Mouse (Mus musculus): Measurements from ENCODE around the gene Spty2d1. TPM values are rescaled to one million over a fixed set of nuclear protein-coding genes. Genes with fewer than 3 reads are reported as not detected.
"Not testable (repeated sequence)": the region's sequence is repeated elsewhere in the genome, so short reads cannot be mapped to it uniquely, and the experiment has no call there.

Gene Spty2d1
- polyA plus RNA-seq, 1 experiment, result 14.8 TPM

GRCm38 (mm10) chr7:47042823-47043490, 34.7 kb upstream of the Spty2d1 start:
- Histone ChIP-seq H3K4me1 (ENCODE audit: control insufficient read depth, insufficient read depth, low read length) (no peaks in the 10 kb centered on the region), H3K4me3 (ENCODE audit: insufficient read depth, low read length) (no peak overlapping the region), H3K27ac (ENCODE audit: insufficient read depth, low read depth, low read length) (no peak overlapping the region)
- no peak for TF ChIP-seq POLR2A (IDR thresholded peaks at IDR 0.05; ENCODE audit: borderline replicate concordance, low read depth, low read length)
- no peak for TF ChIP-seq CTCF (IDR thresholded peaks at IDR 0.05; ENCODE audit: low read depth, low read length)

- Histone ChIP-seq H3K4me1 (ENCODE audit: control insufficient read depth, insufficient read depth, low read length) (no peaks in the 10 kb centered on the region), H3K27ac (ENCODE audit: insufficient read depth, low read depth, low read length) (no peak overlapping the region), H3K4me3 (ENCODE audit: insufficient read depth, low read length) (no peak overlapping the region)
- TF ChIP-seq POLR2A (IDR thresholded peaks at IDR 0.05; ENCODE audit: borderline replicate concordance, low read depth, low read length), result no peak
- TF ChIP-seq CTCF (IDR thresholded peaks at IDR 0.05; ENCODE audit: low read depth, low read length), result no peak
Measured at GRCm38 (mm10) chr7:47042121-47042520, 33.9 kb upstream of the Spty2d1 start.

- TF ChIP-seq POLR2A (IDR thresholded peaks at IDR 0.05; ENCODE audit: borderline replicate concordance, low read depth, low read length) (no peak), CTCF (IDR thresholded peaks at IDR 0.05; ENCODE audit: low read depth, low read length) (no peak)
- no peaks in the 10 kb centered on the region for H3K4me1 ChIP-seq (ENCODE audit: control insufficient read depth, insufficient read depth, low read length)
- H3K4me3 ChIP-seq (ENCODE audit: insufficient read depth, low read length), result no peak overlapping the region
- no peak overlapping the region for H3K27ac ChIP-seq (ENCODE audit: insufficient read depth, low read depth, low read length)
Measured at GRCm38 (mm10) chr7:47041706-47042105, 33.5 kb upstream of the Spty2d1 start.

- Histone ChIP-seq H3K4me1 (ENCODE audit: control insufficient read depth, insufficient read depth, low read length) (peaks cover 20% of the 10 kb centered on the region), H3K27ac (ENCODE audit: insufficient read depth, low read depth, low read length) (peak overlapping the region; percentile 38; the same call in 1 of the 2 replicates), H3K4me3 (ENCODE audit: insufficient read depth, low read length) (no peak overlapping the region)
- TF ChIP-seq CTCF (IDR thresholded peaks at IDR 0.05; ENCODE audit: low read depth, low read length), result no peak
- no peak for TF ChIP-seq POLR2A (IDR thresholded peaks at IDR 0.05; ENCODE audit: borderline replicate concordance, low read depth, low read length)
Measured at GRCm38 (mm10) chr7:47035426-47035825, 27.2 kb upstream of the Spty2d1 start.

GRCm38 (mm10) chr7:47034785-47035384, 26.7 kb upstream of the Spty2d1 start:
- TF ChIP-seq CTCF (IDR thresholded peaks at IDR 0.05; ENCODE audit: low read depth, low read length) (no peak), POLR2A (IDR thresholded peaks at IDR 0.05; ENCODE audit: borderline replicate concordance, low read depth, low read length) (no peak)

GRCm38 (mm10) chr7:47031371-47031770, 23.2 kb upstream of the Spty2d1 start:
- Histone ChIP-seq H3K4me3 (ENCODE audit: insufficient read depth, low read length) (no peak overlapping the region), H3K27ac (ENCODE audit: insufficient read depth, low read depth, low read length) (no peak overlapping the region), H3K4me1 (ENCODE audit: control insufficient read depth, insufficient read depth, low read length) (peaks cover 21% of the 10 kb centered on the region)
- no peak for TF ChIP-seq POLR2A (IDR thresholded peaks at IDR 0.05; ENCODE audit: borderline replicate concordance, low read depth, low read length)
- TF ChIP-seq CTCF (IDR thresholded peaks at IDR 0.05; ENCODE audit: low read depth, low read length), result no peak

More at GRCm38 (mm10) chr7:47034785-47035384, 26.7 kb upstream of the Spty2d1 start:
- Histone ChIP-seq H3K4me1 (ENCODE audit: control insufficient read depth, insufficient read depth, low read length) (peaks cover 21% of the 10 kb centered on the region), H3K4me3 (ENCODE audit: insufficient read depth, low read length) (no peak overlapping the region), H3K27ac (ENCODE audit: insufficient read depth, low read depth, low read length) (peak overlapping the region; percentile 43; the same call in 1 of the 2 replicates)

- no peak for TF ChIP-seq CTCF (IDR thresholded peaks at IDR 0.05; ENCODE audit: low read depth, low read length)
- no peak for TF ChIP-seq POLR2A (IDR thresholded peaks at IDR 0.05; ENCODE audit: borderline replicate concordance, low read depth, low read length)
- no peak overlapping the region for H3K27ac ChIP-seq (ENCODE audit: insufficient read depth, low read depth, low read length)
- H3K4me3 ChIP-seq (ENCODE audit: insufficient read depth, low read length), result no peak overlapping the region
- H3K4me1 ChIP-seq (ENCODE audit: control insufficient read depth, insufficient read depth, low read length), result peaks cover 21% of the 10 kb centered on the region
Measured at GRCm38 (mm10) chr7:47030517-47031193, 22.4 kb upstream of the Spty2d1 start.

GRCm38 (mm10) chr7:47027520-47027919, 19.3 kb upstream of the Spty2d1 start:
- no peak overlapping the region for H3K4me3 ChIP-seq (ENCODE audit: insufficient read depth, low read length)
- H3K27ac ChIP-seq (ENCODE audit: insufficient read depth, low read depth, low read length), result no peak overlapping the region
- H3K4me1 ChIP-seq (ENCODE audit: control insufficient read depth, insufficient read depth, low read length), result peaks cover 18% of the 10 kb centered on the region
- TF ChIP-seq CTCF (IDR thresholded peaks at IDR 0.05; ENCODE audit: low read depth, low read length) (no peak), POLR2A (IDR thresholded peaks at IDR 0.05; ENCODE audit: borderline replicate concordance, low read depth, low read length) (no peak)

GRCm38 (mm10) chr7:47026899-47027298, 18.7 kb upstream of the Spty2d1 start:
- not testable (repeated sequence) for H3K4me3 ChIP-seq (ENCODE audit: insufficient read depth, low read length); H3K27ac ChIP-seq (ENCODE audit: insufficient read depth, low read depth, low read length)
- H3K4me1 ChIP-seq (ENCODE audit: control insufficient read depth, insufficient read depth, low read length), result peaks cover 21% of the 10 kb centered on the region

- no peak overlapping the region for H3K4me3 ChIP-seq (ENCODE audit: insufficient read depth, low read length)
- H3K27ac ChIP-seq (ENCODE audit: insufficient read depth, low read depth, low read length), result no peak overlapping the region
- peaks cover 10% of the 10 kb centered on the region for H3K4me1 ChIP-seq (ENCODE audit: control insufficient read depth, insufficient read depth, low read length)
- TF ChIP-seq CTCF (IDR thresholded peaks at IDR 0.05; ENCODE audit: low read depth, low read length) (no peak), POLR2A (IDR thresholded peaks at IDR 0.05; ENCODE audit: borderline replicate concordance, low read depth, low read length) (no peak)
Measured at GRCm38 (mm10) chr7:47025429-47025828, 17.2 kb upstream of the Spty2d1 start.
